ENCODE assay signal across 8 mouse cellular contexts in the genomic region with DNA sequence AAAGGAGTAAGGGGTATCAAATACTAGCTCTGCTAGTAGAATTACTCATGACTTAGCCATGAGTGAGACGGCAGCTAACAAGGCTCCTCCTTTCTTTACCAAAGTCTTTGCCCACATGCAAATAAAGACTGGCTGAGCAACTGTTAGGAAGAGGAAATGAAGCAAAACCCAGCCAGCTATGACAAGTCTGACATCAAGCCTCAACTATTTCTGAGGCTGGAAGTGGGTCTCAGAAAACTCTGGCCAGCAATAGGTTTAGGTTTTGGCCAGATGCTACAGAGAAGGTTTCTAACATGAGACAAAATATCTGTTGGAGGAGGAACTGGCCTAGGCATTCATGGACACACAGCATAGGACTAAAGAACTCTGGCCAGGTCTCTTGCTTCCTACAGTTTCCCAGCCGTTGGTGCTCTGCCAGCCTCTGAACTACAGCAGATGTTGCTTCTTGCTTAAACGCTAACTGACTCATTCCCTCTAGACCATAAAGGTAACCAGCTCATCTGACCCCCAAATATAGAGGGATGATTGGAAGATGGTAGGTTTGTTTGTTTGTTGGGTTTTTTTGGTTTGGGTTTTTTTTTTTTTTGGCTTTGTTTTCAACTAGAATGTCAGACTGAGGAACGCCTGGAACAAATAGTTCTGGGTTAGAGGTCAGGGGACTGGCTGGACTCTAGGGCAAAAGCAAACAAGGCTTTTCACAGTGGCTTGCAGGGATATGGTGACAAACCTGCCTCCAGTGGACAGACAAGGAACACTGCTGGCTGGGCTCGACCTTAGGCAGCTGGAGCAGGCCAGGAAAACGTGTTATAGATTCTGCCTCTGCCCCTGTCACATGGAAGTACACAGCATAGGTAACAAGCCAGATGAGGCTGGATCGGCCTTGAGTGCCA. TPM values are rescaled to one million over a fixed set of nuclear protein-coding genes. Genes with fewer than 3 reads are reported as not detected.
DNase-seq lines count a peak whose midpoint lies in the region; ATAC-seq and TF ChIP-seq lines count a peak whose summit lies in the region.

No protein-coding gene starts in this region.

- peak overlapping the region; percentile 92 for H3K27ac ChIP-seq in gastrocnemius, adult 2 months
- H3K27ac ChIP-seq in embryonic facial prominence, embryonic 10.5 days (replicated peaks), result no peak overlapping the region

- H3K36me3 ChIP-seq in embryonic facial prominence, embryonic 10.5 days (replicated peaks), result no peaks in the 10 kb centered on the region

- WGBS in lung, adult 2 months, result 37% methylated on average over 7 of the region's 7 CpGs
- WGBS in embryonic facial prominence, embryonic 10.5 days, result 70% methylated on average over 7 of the region's 7 CpGs

- no peak for TF ChIP-seq POLR2A in lung, adult 2 months (IDR thresholded peaks at IDR 0.05; ENCODE audit: borderline replicate concordance, extremely low read depth, low read depth, low read length)

- H3K4me1 ChIP-seq in lung, adult 2 months (ENCODE audit: control insufficient read depth, insufficient read depth, low read length), result peaks cover 4% of the 10 kb centered on the region; the same call in 1 of the 2 replicates
- H3K4me1 ChIP-seq in embryonic facial prominence, embryonic 10.5 days, result peaks cover 3% of the 10 kb centered on the region; the same call in 1 of the 2 replicates

- DNase-seq in gastrocnemius, adult 2 months, result peak; percentile 32
- no peak for DNase-seq in gastrocnemius, postnatal 25 days
- peak; percentile 93 for DNase-seq in 416B (ENCODE audit: low read depth)
- no peak for DNase-seq in lung, adult 2 months
- DNase-seq in spleen, adult 18-20 months, result no peak
- no peak for DNase-seq in embryonic facial prominence, embryonic 10.5 days (ENCODE audit: low spot score)

- peak; percentile 32 for TF ChIP-seq CTCF in gastrocnemius, adult 2 months (IDR thresholded peaks at IDR 0.05)
- TF ChIP-seq CTCF in lung, adult 2 months (IDR thresholded peaks at IDR 0.05; ENCODE audit: insufficient read depth, low read length), result peak; percentile 22; the same call in 1 of the 2 replicates

- intact Hi-C loops in gastrocnemius, adult 2 months (cut with DNase I), result loop anchor here (2.0 to 5.0 kb wide), 3 partner anchors 79 to 572 kb away; no protein-coding TSS in a partner anchor

- H3K27me3 ChIP-seq in embryonic facial prominence, embryonic 10.5 days (replicated peaks; ENCODE audit: low read depth, poor library complexity, severe bottlenecking), result no peaks in the 10 kb centered on the region

- no peaks in the 10 kb centered on the region for H3K9me3 ChIP-seq in embryonic facial prominence, embryonic 10.5 days

- peak; percentile 29 for ATAC-seq in common myeloid progenitor, adult 5-6 weeks (replicated peaks; ENCODE audit: low read depth, poor library complexity, severe bottlenecking)
- no peak for ATAC-seq in monocyte, adult 5-6 weeks (replicated peaks; ENCODE audit: insufficient number of reproducible peaks, low FRiP score, low TSS enrichment, poor library complexity, severe bottlenecking)

- no peak overlapping the region for H3K4me3 ChIP-seq in gastrocnemius, adult 2 months
- H3K4me3 ChIP-seq in lung, adult 2 months (replicated peaks; ENCODE audit: extremely low read depth, low read depth, low read length), result no peak overlapping the region
- H3K4me3 ChIP-seq in embryonic facial prominence, embryonic 10.5 days, result no peak overlapping the region

RNA-seq across cellular contexts. Expression of a gene that starts 41.0 kb away (rescaled TPM):
- total RNA-seq in gastrocnemius, adult 2 months (2021), result 10 to 100 TPM; 23.1 to 36.3 TPM
- 10 to 100 TPM; 36.8 to 47.8 TPM for total RNA-seq in gastrocnemius, postnatal 25 days (2021)
- total RNA-seq in common myeloid progenitor, adult 5-6 weeks (2017), result 45.2 and 62.7 TPM in 2 replicates
- 23.3 and 65.9 TPM in 2 replicates for polyA plus RNA-seq in lung, adult 2 months (2012; rRNA removed)
- total RNA-seq in monocyte, adult 5-6 weeks (2017), result 11.9 to 36.7 TPM (median 19.7 TPM) in 3 replicates
- polyA plus RNA-seq in embryonic facial prominence, embryonic 10.5 days (2016; fragmentation: Nextera tagmentation; extraction: Ambion mirVana), result 24.3 and 26.9 TPM in 2 replicates

Comparison
In these comparisons a context has a peak if more than half of its experiments do, and no peak if none do; other contexts are left out.
1. DNase-seq: peak in gastrocnemius, adult 2 months (single experiment) and 416B (single experiment); none in gastrocnemius, postnatal 25 days (single experiment), lung, adult 2 months (single experiment), spleen, adult 18-20 months (0 of 2) and embryonic facial prominence, embryonic 10.5 days (single experiment).